Mouse (Mus musculus) embryo, embryonic 10 days (tissue): ENCODE measurements around the gene Atp6v1e2.

Experiments
- DNase-seq: peaks from one replicate; pipeline ENCODE4 v3.0.0-alpha.2; 2015; ENCODE audit warnings: low spot score

Gene Atp6v1e2

GRCm38 (mm10) chr17:86915540-86915939 is 32.2 kb downstream of the Atp6v1e2 start:
- no peak for DNase-seq

DNA sequence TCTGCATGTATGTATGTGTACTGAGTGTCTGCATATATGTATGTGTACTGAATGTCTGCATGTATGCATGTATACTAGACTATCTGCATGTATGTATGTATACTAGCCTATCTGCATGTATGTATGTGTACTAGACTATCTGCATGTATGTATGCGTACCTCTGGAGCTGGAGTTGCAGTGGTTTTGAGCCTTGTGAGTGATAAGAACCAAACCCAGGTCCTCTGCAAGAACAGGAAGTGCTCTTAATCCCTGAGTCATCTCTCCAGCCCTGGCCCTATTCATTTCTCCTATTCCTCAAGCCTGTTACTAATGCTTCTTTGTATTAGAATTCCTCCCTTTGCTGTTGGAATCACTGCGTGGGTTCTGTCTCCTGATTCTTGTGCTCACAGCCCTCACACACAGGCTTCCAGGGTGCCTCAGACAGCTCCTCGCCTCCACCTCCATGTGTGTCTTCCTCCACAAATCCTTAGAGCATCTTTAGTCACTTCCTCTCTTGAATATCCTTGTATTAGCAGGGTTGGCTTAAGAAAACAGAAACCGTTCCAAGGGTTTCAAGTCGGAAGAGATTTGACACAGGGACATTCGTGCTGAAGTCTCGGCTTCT is 34.6 kb downstream of the Atp6v1e2 start:
- DNase-seq: no peak

DNA sequence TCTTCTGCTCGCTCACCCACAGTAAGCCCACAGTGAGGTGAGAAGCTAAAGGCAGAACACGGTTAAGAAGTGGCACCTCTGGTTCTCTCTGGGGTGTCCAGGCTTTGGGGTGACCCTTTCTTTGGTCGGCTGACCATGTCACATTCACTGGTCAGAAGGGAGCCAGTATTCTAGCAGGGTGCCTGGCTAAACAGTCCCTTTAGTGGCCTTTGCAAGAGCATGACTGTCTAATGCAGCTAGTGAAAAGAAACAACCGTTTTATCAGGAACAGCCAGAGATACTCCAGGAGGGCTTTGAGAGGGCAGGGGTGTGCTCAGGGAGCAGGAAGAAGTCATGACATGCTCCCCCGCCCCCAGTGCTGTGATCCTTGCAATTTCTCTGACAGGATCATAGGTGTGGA is 36.4 kb downstream of the Atp6v1e2 start:
- DNase-seq: no peak

DNA sequence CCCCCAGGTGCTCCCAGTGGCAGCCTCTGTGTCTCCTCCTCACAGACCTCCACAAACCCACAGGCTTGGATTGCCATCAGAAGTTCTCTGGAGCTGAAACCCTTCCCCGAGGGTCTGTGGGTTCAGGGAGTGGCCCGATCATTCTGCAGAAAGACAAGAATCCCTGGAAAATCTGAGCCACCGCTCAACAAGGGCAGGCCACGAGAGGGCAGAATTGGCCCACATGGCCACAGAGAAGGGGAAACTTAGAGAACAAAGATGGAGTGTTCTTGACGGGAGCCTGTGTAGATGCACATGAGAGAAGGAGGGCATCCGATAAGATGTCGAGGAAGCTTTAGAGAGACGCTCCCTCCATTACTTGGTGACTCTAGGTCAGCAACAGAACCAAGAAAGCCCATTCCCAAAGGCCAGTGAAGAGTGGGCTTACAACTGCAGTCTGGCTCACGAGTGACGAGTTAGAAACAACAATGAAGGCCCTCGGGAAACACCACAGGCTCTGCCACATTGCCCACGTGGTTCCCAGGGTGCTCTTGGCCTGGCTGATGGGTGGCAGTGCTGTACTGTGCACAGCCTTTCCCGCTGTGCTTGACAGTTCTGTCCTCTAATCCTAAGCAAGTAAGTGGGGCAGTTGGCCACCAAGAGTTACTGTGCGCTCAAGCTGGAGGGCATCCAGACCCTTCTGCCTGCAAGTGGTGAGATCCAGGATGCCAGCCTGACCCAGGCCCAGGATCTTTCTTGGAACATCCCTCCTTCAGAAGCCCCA is 37.8 kb downstream of the Atp6v1e2 start:
- DNase-seq: peak; percentile 48

DNA sequence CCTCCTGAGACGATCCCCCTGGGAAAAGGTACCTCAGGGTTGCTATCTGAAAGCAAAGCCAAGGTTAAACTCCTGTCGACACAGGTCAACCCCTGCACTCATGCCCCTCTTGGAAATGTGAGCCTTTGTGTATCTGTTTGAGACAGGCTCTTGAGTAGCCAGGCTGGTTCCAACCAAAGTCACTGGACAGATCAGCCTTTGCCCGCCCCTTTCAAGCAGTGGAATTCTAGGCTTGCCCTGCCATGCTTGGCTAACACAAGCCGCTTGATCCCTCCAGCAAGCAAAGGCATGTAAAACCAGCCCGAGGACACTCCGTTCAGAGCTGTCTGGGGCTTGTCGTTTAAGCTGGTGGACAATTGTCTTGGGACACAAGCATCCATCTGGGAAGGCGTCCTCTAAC is 39.4 kb downstream of the Atp6v1e2 start:
- peak; percentile 21 for DNase-seq

GRCm38 (mm10) chr17:86907092-86907491 is 40.6 kb downstream of the Atp6v1e2 start:
- DNase-seq: no peak

DNA sequence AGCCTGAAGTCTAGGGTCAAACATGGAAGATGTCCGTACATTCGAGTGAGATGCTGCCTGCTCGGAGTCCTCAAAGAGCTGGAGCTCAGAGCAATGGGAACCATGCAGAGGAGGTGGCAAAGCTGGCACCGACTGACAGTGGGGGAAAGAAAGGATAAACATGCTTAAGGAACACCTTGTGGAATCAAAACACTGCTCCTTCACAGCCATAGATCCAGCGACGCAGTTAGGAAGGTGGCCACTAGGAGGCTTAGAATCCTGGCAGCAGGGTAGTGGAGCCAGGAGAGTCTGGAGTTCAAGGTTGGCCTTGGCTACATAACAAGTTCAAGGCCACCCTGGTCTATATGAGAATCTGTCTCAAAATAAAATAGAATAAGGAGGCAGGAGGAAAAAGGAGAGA is 41.1 kb downstream of the Atp6v1e2 start:
- no peak for DNase-seq

DNA sequence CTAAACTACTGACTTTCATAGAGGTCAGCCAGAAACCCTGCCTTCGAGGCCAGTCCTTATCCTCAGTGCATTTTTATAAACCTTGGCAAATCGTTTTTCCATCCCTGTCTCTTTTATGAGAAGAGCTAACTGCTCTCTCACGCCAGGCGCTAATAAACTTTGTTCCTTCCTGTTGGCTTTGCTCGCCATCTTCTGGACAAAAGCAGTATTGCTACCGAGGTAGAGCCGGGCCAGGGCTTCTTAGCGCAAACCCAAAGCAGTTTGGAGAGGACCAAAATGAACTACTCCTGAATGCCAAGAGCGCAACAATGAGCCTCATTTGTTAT is 41.6 kb downstream of the Atp6v1e2 start:
- peak; percentile 91 for DNase-seq

DNA sequence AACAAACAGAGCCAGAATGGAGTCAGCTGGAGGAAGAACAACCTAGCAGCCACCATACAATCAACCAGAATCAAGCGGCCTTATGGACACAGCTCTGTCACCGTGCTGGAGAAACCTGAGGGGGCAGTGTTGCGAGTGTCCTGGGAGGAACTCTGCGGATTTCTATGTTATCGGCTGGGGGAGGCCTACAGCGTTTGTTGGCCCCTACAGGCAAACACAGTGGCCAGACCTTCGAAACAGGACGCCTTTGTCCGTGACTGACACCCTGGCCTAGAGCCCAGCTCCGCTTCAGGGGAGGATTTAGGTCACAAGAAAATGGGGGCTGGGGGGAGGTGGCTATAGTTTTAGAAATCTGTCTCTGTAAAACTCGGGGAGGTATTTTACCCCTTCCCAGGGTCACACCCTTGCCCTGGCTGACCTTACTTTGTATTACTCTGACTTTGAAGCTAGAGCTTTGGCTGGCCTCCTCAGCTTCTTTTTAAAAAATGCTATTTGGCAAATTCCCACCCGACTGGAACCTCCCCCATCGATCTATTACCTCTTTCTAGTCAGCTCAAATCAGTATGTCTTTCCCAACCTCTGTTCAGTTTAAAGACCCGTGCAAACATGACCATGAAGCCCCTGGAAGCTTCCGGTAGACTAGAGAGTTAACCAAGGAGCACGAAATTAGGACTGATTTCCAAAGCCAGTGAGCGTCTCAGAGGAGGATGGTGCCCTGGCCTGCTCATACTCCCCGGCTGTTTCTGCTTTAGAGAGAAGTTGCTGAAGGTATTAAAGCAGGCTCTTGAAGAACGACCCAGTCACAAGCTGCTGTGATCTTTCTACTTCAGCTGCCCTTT is 42.2 kb downstream of the Atp6v1e2 start:
- peak; percentile 79 for DNase-seq

- no peak for DNase-seq
These were observed 43.5 kb downstream of the Atp6v1e2 start for GRCm38 (mm10) chr17:86904206-86904605.

GRCm38 (mm10) chr17:86903596-86903995 is 44.1 kb downstream of the Atp6v1e2 start:
- DNase-seq: no peak

DNA sequence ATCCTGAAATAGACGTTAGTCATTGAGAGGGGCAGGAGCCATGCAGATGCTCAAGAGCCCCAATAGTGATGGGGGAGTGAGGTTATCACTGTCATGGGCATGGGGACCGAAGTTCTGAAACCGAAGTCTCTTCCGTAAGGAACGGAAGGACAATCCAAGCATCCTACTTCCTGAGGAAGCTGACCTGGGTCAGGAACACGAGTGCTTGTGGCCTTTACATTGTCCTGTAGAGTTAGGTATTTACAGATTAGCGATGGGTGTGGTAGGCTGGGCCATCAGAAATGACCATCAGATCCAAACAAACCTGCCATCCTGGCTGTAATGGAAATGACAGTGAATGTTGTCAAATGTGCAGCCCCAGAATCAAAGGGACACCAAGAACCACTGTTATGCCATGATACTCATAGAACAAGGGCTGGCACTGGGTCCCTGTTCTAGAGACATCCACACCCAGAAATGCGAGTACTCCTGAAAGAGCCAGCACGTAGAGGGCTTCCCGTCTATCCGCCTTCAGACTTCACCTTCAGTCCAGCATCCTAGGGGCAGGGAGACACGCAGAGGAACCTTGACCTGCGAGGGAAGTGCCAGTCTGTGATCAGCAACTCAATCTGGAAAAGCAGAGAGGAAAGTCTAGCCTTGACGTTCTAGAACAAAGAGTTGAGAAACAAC is 45.2 kb downstream of the Atp6v1e2 start:
- no peak for DNase-seq

DNA sequence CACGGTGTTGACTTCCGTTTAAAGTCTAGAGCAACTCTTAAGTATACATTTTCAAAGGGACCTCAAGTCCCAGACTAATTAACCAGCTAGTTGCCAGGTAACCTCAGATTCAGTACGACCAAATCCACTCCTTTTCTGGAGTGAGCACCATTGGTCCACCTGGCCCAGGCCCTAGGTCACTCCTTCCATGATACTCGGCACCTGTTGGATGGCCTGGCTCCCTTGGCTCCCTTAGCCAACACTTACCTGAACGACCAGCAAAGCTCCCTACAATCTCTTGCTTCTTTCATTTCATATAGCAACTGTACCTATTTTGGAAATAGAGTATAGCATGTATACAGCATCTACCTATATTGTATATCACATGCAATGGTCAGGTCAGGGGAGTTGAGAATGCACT is 47.1 kb downstream of the Atp6v1e2 start:
- DNase-seq: no peak

DNA sequence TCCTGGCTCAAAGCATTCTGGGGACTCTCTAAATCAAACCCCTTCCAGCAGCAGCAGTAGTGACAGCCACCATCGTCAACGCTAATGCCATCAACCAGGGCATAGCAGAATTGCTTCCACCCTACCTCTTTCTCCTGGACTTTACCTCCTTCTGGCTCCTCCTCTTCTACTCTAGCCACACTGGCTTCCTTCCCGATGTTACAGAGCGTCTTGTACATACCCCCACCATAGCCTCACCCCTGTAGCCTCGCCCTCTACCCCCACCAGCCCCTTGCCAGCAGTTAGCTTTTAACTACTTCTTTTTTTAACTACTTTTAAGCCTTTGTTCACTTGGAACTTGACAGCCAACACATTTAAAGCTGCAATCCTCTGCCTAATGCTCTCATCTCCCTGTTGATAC is 47.9 kb downstream of the Atp6v1e2 start:
- no peak for DNase-seq

DNA sequence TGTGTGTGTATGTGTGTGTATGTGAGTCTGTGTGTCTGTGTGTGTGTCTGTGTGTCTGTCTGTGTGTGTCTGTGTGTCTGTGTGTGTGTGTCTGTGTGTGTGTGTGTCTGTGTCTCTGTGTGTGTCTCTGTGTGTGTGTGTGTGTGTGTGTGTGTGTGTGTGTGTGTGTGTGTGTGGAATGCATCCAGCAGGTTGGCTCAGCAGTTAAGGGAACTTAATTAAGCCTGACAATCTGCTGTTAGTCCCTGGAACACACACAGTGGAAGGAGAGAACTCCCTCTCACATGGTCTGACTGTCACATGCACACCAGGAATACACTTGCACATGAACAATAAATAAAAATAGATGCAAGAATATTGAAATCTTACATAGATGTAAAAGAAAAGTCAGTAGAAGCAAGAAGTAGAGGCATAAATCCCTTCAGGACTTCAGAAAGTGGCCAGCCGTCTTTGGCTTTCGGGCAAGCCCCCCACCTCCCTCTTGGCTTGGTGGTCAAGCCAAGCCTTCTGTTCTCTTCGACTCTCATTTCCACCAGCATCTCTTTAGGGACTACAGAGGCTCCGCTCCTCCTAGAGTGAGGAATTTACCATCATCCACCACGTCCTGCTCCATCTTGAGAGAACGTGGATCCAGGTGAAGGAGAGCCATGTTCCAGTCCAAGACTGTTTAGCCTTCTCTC is 50.1 kb downstream of the Atp6v1e2 start:
- no peak for DNase-seq

GRCm38 (mm10) chr17:86895191-86895590 is 52.5 kb downstream of the Atp6v1e2 start:
- no peak for DNase-seq
